Mouse (Mus musculus) C2C12 (cell line): ENCODE measurements at regions not wholly inside any gene's neighbourhood (a gene's known extent, or its start where the extent isn't known, plus 50 kb on each side); places are given as distances from the start of the nearest gene placed in this dataset.

Experiments used
- H3K27me3 ChIP-seq: one replicate; pipeline ENCODE4 v1.6.1; 2011; ENCODE audit not compliant: control insufficient read depth, insufficient read depth, insufficient read length
- H3K36me3 ChIP-seq: one replicate; pipeline ENCODE4 v1.6.1; 2011; ENCODE audit not compliant: control insufficient read depth, insufficient read depth
- H3K4me3 ChIP-seq: one replicate; pipeline ENCODE4 v1.5.1; 2011; ENCODE audit warnings: mild to moderate bottlenecking, control low read depth; ENCODE audit not compliant: poor library complexity, insufficient read depth, severe bottlenecking
- H3K79me2 ChIP-seq: one replicate; pipeline ENCODE4 v1.6.1; 2011; ENCODE audit not compliant: control insufficient read depth, insufficient read depth
- H3K79me3 ChIP-seq: one replicate; pipeline ENCODE4 v1.6.1; 2011; ENCODE audit warnings: low read depth, control low read depth
- H3ac ChIP-seq: one replicate; pipeline ENCODE3; 2011; ENCODE audit warnings: low read depth; ENCODE audit not compliant: control insufficient read depth, insufficient read length
- CEBPB ChIP-seq: IDR thresholded peaks from one replicate; pipeline ENCODE4 v1.6.1; 2011; ENCODE audit warnings: low read depth, mild to moderate bottlenecking, control low read depth, moderate library complexity
- CTCF ChIP-seq: IDR thresholded peaks from one replicate; pipeline ENCODE4 v1.5.1; 2011; ENCODE audit not compliant: control insufficient read depth, insufficient read depth, insufficient read length
- FOSL1 ChIP-seq: IDR thresholded peaks from one replicate; pipeline ENCODE4 v1.8.0; 2011; ENCODE audit warnings: mild to moderate bottlenecking, low read length; ENCODE audit not compliant: poor library complexity, insufficient read depth, severe bottlenecking
- MAX ChIP-seq: IDR thresholded peaks from one replicate; pipeline ENCODE4 v1.6.1; 2011; ENCODE audit warnings: mild to moderate bottlenecking, control low read depth
- MYOD1 ChIP-seq: IDR thresholded peaks from one replicate; pipeline ENCODE4 v1.6.1; 2011; ENCODE audit warnings: low read depth; ENCODE audit not compliant: control insufficient read depth, insufficient read length
- MYOG ChIP-seq: IDR thresholded peaks from one replicate; pipeline ENCODE4 v1.6.1; 2011; ENCODE audit not compliant: control insufficient read depth, insufficient read length; ENCODE audit errors: extremely low read depth
- USF1 ChIP-seq: IDR thresholded peaks from one replicate; pipeline ENCODE4 v1.6.1; 2011; ENCODE audit warnings: low read depth, mild to moderate bottlenecking, control low read depth, moderate library complexity

DNA sequence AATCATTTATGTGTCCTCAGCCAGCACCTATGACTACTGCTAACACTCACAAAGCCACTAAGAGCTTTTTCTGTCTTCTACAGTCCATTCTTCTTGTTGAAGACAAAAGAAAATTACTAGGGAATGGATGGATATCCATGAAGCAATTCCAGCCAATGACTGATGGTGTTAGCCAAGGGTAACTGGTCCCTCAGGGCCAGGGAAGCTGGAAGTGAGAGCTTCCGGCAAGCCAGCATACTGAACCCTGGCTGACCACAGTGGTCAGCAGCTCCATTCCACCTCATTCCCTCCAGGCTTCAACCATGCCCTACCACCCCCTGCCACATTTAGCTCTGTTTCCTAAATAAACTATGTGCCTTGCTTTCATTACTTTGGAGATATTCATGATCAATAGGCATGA lies 64.1 kb upstream of the Hif1a start:
- Histone ChIP-seq H3K79me2 (no peaks in the 10 kb centered on the region), H3ac (no peak overlapping the region), H3K79me3 (no peaks in the 10 kb centered on the region), H3K4me3 (no peak overlapping the region), H3K36me3 (no peaks in the 10 kb centered on the region), H3K27me3 (no peaks in the 10 kb centered on the region)
- TF ChIP-seq MYOG (no peak), CTCF (no peak), CEBPB (no peak), USF1 (no peak), MAX (no peak), MYOD1 (no peak), FOSL1 (no peak)

DNA sequence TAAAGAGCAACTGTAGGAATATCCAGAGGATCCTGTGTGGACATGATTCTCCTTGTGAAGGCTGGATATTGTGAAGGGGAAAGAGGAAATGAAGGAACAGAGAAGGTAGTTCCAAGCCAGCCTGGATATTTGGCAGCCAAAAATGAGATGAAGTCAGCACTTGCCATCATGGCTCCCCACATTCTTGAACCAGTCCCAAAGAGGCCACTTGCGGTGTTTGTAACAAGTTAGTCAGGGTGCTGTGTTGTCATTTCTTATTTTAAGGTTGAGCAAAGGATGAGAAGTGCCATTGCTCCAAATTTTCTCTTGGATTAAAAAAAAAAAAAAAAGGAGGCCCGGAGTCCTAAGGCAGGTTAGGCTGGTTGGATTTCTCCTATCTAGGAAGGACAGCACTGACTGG lies 63.3 kb upstream of the Hif1a start:
- TF ChIP-seq USF1 (no peak), MYOG (no peak), CTCF (no peak), MAX (no peak), CEBPB (no peak), FOSL1 (no peak)

DNA sequence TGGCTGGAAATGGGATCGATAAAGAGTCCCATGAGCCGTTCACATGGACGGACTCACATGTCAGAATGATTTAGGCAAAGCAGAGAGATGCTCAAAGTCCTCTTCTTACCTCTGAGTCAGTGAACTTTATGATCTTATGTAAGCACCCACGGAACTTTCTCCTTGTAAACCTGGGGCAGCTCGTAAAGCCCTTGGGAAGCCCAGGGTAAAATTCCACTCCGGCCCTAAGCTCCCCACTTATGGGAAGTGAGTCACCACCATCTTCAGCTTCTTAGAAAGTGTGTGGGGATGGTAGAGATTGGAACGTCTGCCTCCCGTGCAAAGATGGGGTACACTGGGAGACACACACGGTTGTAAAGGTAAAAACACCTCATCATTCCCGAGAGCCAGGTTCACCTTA lies 62.8 kb upstream of the Hif1a start:
- Histone ChIP-seq H3K79me3 (no peaks in the 10 kb centered on the region), H3K36me3 (no peaks in the 10 kb centered on the region), H3ac (no peak overlapping the region), H3K4me3 (no peak overlapping the region), H3K27me3 (no peaks in the 10 kb centered on the region), H3K79me2 (no peaks in the 10 kb centered on the region)
- TF ChIP-seq MYOG (no peak), MAX (peak; percentile 8), FOSL1 (peak; percentile 15)

More for the DNA sequence above, 63.3 kb upstream of the Hif1a start:
- no peaks in the 10 kb centered on the region for H3K79me3 ChIP-seq
- H3K4me3 ChIP-seq = no peak overlapping the region
- H3K36me3 ChIP-seq = no peaks in the 10 kb centered on the region
- no peak overlapping the region for H3ac ChIP-seq
- no peaks in the 10 kb centered on the region for H3K79me2 ChIP-seq
- no peaks in the 10 kb centered on the region for H3K27me3 ChIP-seq

DNA sequence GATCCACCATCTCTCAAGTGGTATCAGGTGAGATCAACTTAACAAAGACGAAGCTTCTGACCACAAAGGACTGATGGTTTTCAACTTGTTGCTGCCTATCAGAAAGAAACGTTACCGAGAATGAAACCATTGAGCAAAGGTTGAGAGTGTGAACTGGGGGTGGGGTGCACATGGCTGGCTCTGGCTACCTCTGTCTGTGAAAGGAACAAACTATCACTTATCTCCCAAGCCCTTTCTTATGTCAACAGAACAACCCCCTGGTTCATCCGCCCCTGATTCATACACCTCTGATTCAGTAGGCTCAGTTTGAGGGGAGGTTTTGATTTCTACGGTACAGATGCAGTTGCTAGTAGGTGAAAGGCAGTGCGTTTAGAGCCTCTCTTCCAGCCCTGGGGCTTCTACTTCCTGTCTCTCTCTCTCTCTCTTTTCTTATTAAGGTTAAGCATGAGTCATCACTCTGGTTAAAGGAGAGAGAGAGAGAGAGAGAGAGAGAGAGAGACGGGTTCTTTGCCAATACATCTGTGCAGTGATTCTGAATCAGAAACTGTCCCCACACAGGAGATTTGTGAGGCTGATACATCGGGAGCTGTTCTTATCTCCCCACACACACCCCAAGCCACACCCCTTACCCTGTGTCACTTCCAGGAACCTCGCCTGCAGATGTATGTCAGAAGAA lies 59.0 kb upstream of the Hif1a start:
- no peak overlapping the region for H3K4me3 ChIP-seq
- no peaks in the 10 kb centered on the region for H3K79me2 ChIP-seq
- H3K79me3 ChIP-seq = no peaks in the 10 kb centered on the region
- no peaks in the 10 kb centered on the region for H3K36me3 ChIP-seq
- no peak for TF ChIP-seq MYOD1
- TF ChIP-seq CEBPB = peak; percentile 2
- TF ChIP-seq CTCF = no peak
- TF ChIP-seq USF1 = no peak
- TF ChIP-seq MAX = peak; percentile 61
- peak; percentile 94 for TF ChIP-seq FOSL1
- TF ChIP-seq MYOG = no peak
- H3K27me3 ChIP-seq = no peaks in the 10 kb centered on the region
- H3ac ChIP-seq = no peak overlapping the region

DNA sequence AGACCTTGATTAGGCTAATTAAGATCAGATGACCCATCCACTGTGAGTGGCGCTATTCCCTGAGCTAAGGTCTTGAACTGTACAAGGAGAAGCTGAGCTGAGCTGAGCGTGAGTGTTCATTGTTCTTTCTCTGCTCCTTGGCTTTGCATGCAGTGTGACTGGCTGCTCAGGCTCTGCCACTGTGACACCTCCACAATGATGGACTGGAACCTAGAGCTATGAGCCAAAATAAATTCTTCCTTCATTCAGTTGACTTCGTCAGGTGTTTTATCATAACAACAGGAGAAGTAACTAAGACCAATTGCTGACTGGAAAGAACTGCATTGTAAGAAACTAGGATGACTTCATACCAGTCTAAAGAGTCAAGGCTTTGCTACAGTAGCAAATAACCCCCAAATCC lies 56.4 kb upstream of the Hif1a start:
- Histone ChIP-seq H3K36me3 (no peaks in the 10 kb centered on the region), H3K79me3 (no peaks in the 10 kb centered on the region), H3K27me3 (no peaks in the 10 kb centered on the region), H3K79me2 (no peaks in the 10 kb centered on the region), H3ac (no peak overlapping the region), H3K4me3 (no peak overlapping the region)
- no peak for TF ChIP-seq MYOG
- TF ChIP-seq USF1 = no peak
- no peak for TF ChIP-seq CEBPB

DNA sequence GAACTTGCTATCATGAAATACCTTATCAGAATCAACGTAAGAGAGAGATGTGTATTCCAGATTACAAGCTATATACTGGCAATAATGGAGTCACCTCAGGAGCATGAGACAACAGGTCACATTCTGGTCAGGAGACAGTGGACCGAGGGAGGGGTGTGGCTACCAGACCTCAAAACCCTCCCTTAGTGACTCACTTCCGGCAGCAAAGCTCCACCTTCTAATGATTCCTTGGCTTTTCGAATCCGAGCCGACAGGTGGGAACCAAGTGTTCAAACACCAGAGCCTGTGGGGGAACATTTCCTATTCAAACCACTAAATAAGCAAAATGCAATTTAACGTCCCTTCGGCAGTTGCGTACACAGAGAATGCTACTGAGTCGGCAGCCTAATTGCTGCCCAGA lies 54.5 kb upstream of the Hif1a start:
- TF ChIP-seq MYOD1 (no peak), CTCF (no peak), USF1 (no peak), MAX (no peak), MYOG (no peak), FOSL1 (no peak), CEBPB (no peak)
- H3K4me3 ChIP-seq = no peak overlapping the region
- H3K27me3 ChIP-seq = no peaks in the 10 kb centered on the region
- H3ac ChIP-seq = no peak overlapping the region
- H3K36me3 ChIP-seq = no peaks in the 10 kb centered on the region
- no peaks in the 10 kb centered on the region for H3K79me2 ChIP-seq
- H3K79me3 ChIP-seq = no peaks in the 10 kb centered on the region
